Mouse (Mus musculus) MEL (cell line): ENCODE measurements at regions not wholly inside any gene's neighbourhood (a gene's known extent, or its start where the extent isn't known, plus 50 kb on each side); places are given as distances from the start of the nearest gene placed in this dataset.

ENCODE experiments used
- DNase-seq: peaks from one replicate; pipeline ENCODE4 v3.0.0; 2011; ENCODE audit warnings: low read depth, low spot score
- H3K27ac ChIP-seq: 2 replicates; pipeline ENCODE4 v1.5.1; 2012; ENCODE audit warnings: low read depth, mild to moderate bottlenecking, control low read depth, low read length, moderate library complexity; ENCODE audit not compliant: control insufficient read depth
- H3K27me3 ChIP-seq, 2 experiments: fragments of 150-350 bp in 1 of 2; sonication (generic) in 1 of 2; 2 replicates each; pipeline ENCODE4 v1.6.1; 2012; ENCODE audit warnings: low read length in 2 of 2, mild to moderate bottlenecking in 2 of 2, improper control_type of control experiment in 1 of 2, moderate library complexity in 1 of 2; ENCODE audit not compliant: insufficient read depth in 2 of 2, control insufficient read depth in 1 of 2
- H3K36me3 ChIP-seq, 2 experiments: 2 replicates each; pipeline ENCODE4 v1.6.1; 2012 to 2014; ENCODE audit warnings: low read length in 2 of 2, improper control_type of control experiment in 1 of 2, inconsistent platforms in 1 of 2, mild to moderate bottlenecking in 1 of 2; ENCODE audit not compliant: insufficient read depth in 2 of 2, control insufficient read depth in 1 of 2
- H3K4me1 ChIP-seq, 2 experiments: fragments of 150-350 bp in 1 of 2; sonication (generic) in 1 of 2; 2 replicates each; pipeline ENCODE4 v1.6.1; 2012; ENCODE audit warnings: low read length in 2 of 2, improper control_type of control experiment in 1 of 2, mild to moderate bottlenecking in 1 of 2; ENCODE audit not compliant: insufficient read depth in 2 of 2, control insufficient read depth in 1 of 2
- H3K4me3 ChIP-seq, 2 experiments: fragments of 150-350 bp in 1 of 2; sonication (generic) in 1 of 2; 2 replicates each; pipeline ENCODE4 v1.5.1; 2012; ENCODE audit warnings: low read depth in 2 of 2, low read length in 2 of 2, mild to moderate bottlenecking in 2 of 2, moderate library complexity in 2 of 2, control low read depth in 1 of 2, improper control_type of control experiment in 1 of 2; ENCODE audit not compliant: control insufficient read depth in 1 of 2, insufficient read depth in 1 of 2
- H3K79me2 ChIP-seq: 2 replicates; pipeline ENCODE4 v1.6.1; 2012; ENCODE audit warnings: mild to moderate bottlenecking, low read length, moderate library complexity; ENCODE audit not compliant: control insufficient read depth, poor library complexity, insufficient read depth
- H3K9ac ChIP-seq: 2 replicates; pipeline ENCODE4 v1.6.1; 2012; ENCODE audit warnings: low read depth, mild to moderate bottlenecking, control low read depth, low read length, moderate library complexity; ENCODE audit not compliant: control insufficient read depth, poor library complexity, severe bottlenecking
- H3K9me3 ChIP-seq: fragments of 150-350 bp; sonication (generic); replicated peaks from 2 replicates; pipeline ENCODE4 v1.6.1; 2012; ENCODE audit warnings: mild to moderate bottlenecking, low read length, improper control_type of control experiment, moderate library complexity; ENCODE audit not compliant: insufficient read depth
- CHD1 ChIP-seq: IDR thresholded peaks from 2 replicates; pipeline ENCODE4 v1.6.1; 2012; ENCODE audit warnings: low read depth, mild to moderate bottlenecking, inconsistent platforms, low read length, improper control_type of control experiment
- CHD2 ChIP-seq: IDR thresholded peaks from 2 replicates; pipeline ENCODE4 v1.6.1; 2011; ENCODE audit warnings: low read length, improper control_type of control experiment
- ELF1 ChIP-seq: IDR thresholded peaks from 2 replicates; pipeline ENCODE4 v1.6.1; 2014; ENCODE audit warnings: low read depth, mild to moderate bottlenecking, inconsistent platforms, low read length, improper control_type of control experiment, moderate library complexity
- ETS1 ChIP-seq: IDR thresholded peaks from 2 replicates; pipeline ENCODE4 v1.6.1; 2012; ENCODE audit warnings: low read depth, mild to moderate bottlenecking, inconsistent platforms, low read length, improper control_type of control experiment, moderate library complexity
- GABPA ChIP-seq: IDR thresholded peaks from 2 replicates; pipeline ENCODE4 v1.6.1; 2012; ENCODE audit warnings: low read depth, mild to moderate bottlenecking, inconsistent platforms, low read length, improper control_type of control experiment, moderate library complexity
- GATA1 ChIP-seq: IDR thresholded peaks from 2 replicates; pipeline ENCODE4 v1.6.1; 2011; ENCODE audit warnings: low read depth, low read length, improper control_type of control experiment
- HCFC1 ChIP-seq: IDR thresholded peaks from 2 replicates; pipeline ENCODE4 v1.6.1; 2012; ENCODE audit warnings: low read depth, mild to moderate bottlenecking, inconsistent platforms, low read length, improper control_type of control experiment, moderate library complexity
- KAT2A ChIP-seq: conservative IDR thresholded peaks from 2 replicates; pipeline ENCODE4 v1.6.1; 2012; ENCODE audit warnings: low read depth, low read length, improper control_type of control experiment, inconsistent platforms
- MAFK ChIP-seq: IDR thresholded peaks from 2 replicates; pipeline ENCODE4 v1.6.1; 2011; ENCODE audit warnings: low read depth, mild to moderate bottlenecking, low read length, improper control_type of control experiment, borderline replicate concordance
- MAZ ChIP-seq: IDR thresholded peaks from 2 replicates; pipeline ENCODE4 v1.6.1; 2012; ENCODE audit warnings: low read depth, mild to moderate bottlenecking, inconsistent platforms, low read length, improper control_type of control experiment
- MEF2A ChIP-seq: IDR thresholded peaks from 2 replicates; pipeline ENCODE4 v1.6.1; 2014; ENCODE audit warnings: low read depth, mild to moderate bottlenecking, inconsistent platforms, low read length, improper control_type of control experiment; ENCODE audit not compliant: poor library complexity, insufficient replicate concordance, severe bottlenecking; ENCODE audit errors: extremely low read depth
- MXI1 ChIP-seq: IDR thresholded peaks from 2 replicates; pipeline ENCODE4 v1.6.1; 2011; ENCODE audit warnings: mild to moderate bottlenecking, low read depth, low read length, improper control_type of control experiment
- MYB ChIP-seq: IDR thresholded peaks from 2 replicates; pipeline ENCODE4 v1.6.1; 2011; ENCODE audit warnings: mild to moderate bottlenecking, low read depth, low read length, improper control_type of control experiment
- MYC ChIP-seq: IDR thresholded peaks from 2 replicates; pipeline ENCODE4 v1.6.1; 2011; ENCODE audit warnings: low read depth, mild to moderate bottlenecking, low read length, improper control_type of control experiment, moderate library complexity
- NRF1 ChIP-seq: IDR thresholded peaks from 2 replicates; pipeline ENCODE4 v1.6.1; 2014; ENCODE audit warnings: low read depth, mild to moderate bottlenecking, inconsistent platforms, low read length, improper control_type of control experiment, moderate library complexity; ENCODE audit not compliant: poor library complexity, insufficient read depth, severe bottlenecking
- POLR2A ChIP-seq, 2 experiments: IDR thresholded peaks; 2 replicates each; pipeline ENCODE4 v1.6.1; 2011 to 2012; ENCODE audit warnings: low read length in 2 of 2, mild to moderate bottlenecking in 2 of 2, control low read depth in 1 of 2, improper control_type of control experiment in 1 of 2, low read depth in 1 of 2, moderate library complexity in 1 of 2; ENCODE audit not compliant: control insufficient read depth in 1 of 2, insufficient read depth in 1 of 2, poor library complexity in 1 of 2
- POLR2AphosphoS2 ChIP-seq: IDR thresholded peaks from 2 replicates; pipeline ENCODE4 v1.6.1; 2011; ENCODE audit warnings: low read length, improper control_type of control experiment
- RAD21 ChIP-seq: IDR thresholded peaks from 2 replicates; pipeline ENCODE4 v1.6.1; 2011; ENCODE audit warnings: mild to moderate bottlenecking, low read depth, low read length, improper control_type of control experiment
- RCOR1 ChIP-seq: IDR thresholded peaks from 2 replicates; pipeline ENCODE4 v1.6.1; 2012; ENCODE audit warnings: low read depth, mild to moderate bottlenecking, inconsistent platforms, low read length, improper control_type of control experiment
- SIN3A ChIP-seq: IDR thresholded peaks from 2 replicates; pipeline ENCODE4 v1.6.1; 2012; ENCODE audit warnings: low read length, improper control_type of control experiment, inconsistent platforms
- SMC3 ChIP-seq: IDR thresholded peaks from 2 replicates; pipeline ENCODE4 v1.6.1; 2011; ENCODE audit warnings: low read depth, low read length, improper control_type of control experiment
- TBP ChIP-seq: IDR thresholded peaks from 2 replicates; pipeline ENCODE4 v1.8.0; 2011; ENCODE audit warnings: low read depth, low read length, improper control_type of control experiment
- TCF12 ChIP-seq: IDR thresholded peaks from 2 replicates; pipeline ENCODE4 v1.6.1; 2014; ENCODE audit warnings: low read depth, mild to moderate bottlenecking, inconsistent platforms, low read length, improper control_type of control experiment, moderate library complexity
- USF1 ChIP-seq: IDR thresholded peaks from 2 replicates; pipeline ENCODE4 v1.6.1; 2014; ENCODE audit warnings: low read depth, mild to moderate bottlenecking, inconsistent platforms, low read length, improper control_type of control experiment, moderate library complexity
- ZKSCAN1 ChIP-seq: IDR thresholded peaks from 2 replicates; pipeline ENCODE4 v1.6.1; 2012; ENCODE audit warnings: low read depth, mild to moderate bottlenecking, inconsistent platforms, low read length, improper control_type of control experiment, moderate library complexity
- ZMIZ1 ChIP-seq: IDR thresholded peaks from 2 replicates; pipeline ENCODE4 v1.6.1; 2012; ENCODE audit warnings: low read depth, mild to moderate bottlenecking, inconsistent platforms, low read length, improper control_type of control experiment, moderate library complexity

DNA sequence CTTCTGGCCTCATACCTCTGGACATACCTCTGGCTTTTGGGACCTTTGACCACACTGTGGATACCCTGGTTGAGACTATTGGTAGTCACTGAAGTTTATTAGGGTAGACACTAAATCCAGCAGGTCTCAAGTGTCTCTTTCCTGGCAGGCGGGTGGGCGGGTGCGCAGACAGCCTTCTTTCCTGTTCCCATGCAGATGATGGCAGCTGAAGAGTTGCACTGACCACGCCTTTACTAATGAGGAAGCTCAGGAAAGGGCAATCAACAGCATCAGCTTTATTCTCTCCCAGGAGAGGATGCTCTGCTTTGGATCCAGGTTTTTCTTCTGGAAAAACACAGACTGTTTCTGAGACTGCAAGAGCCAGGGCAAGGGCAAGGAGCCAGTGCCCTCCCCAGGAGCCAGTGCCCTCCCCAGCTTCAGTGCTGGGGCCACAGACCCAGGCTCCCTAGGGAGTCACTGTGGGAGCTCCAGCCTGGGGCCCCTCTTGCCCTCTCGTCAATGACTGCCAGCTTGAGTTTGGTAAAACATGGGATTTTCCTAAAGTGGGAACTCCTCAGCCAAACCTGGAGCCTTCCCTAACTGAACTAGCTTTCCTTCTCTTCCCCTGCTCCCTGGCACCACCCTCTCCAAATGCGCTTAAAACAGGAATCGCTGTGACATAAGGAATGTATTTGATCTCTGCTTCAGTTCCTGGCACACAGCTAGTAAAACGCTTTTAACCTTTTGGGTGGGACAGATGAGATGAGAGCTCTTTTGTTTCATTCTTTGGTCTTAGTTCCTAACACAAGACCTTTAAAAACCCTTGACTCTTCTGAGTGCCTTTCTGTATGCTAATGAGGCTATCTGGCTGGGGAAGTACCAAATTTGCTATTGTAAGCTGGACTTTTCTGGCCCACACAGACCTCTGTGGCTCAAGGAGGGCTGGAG is 319.6 kb downstream of the 1810013L24Rik start:
- no peak overlapping the region for H3K27ac ChIP-seq
- no peak overlapping the region for H3K9ac ChIP-seq
- DNase-seq, result no peak

DNA sequence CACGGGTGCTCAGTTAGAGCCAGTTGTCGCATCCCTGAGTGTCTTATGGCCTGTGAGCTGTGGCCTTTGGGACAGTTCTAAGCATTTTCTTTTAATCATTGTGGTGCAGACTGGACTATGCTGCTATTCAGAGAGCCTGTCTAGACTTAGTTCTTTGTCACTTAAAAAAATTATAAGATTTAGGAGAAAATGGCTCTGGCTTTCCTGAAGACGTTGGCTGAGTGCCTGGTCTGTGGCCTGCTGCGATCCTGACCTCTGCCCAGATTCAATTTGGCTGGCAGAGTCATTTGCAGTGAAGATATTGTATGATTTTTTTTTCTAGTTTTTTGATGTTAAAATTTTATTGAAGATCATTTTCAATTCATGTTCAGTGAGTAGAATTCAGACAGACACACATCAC is 322.0 kb downstream of the 1810013L24Rik start:
- Histone ChIP-seq H3K27ac (no peak overlapping the region), H3K36me3 (no peaks in the 10 kb centered on the region), H3K27me3 (no peaks in the 10 kb centered on the region), H3K9ac (no peak overlapping the region), H3K9me3 (no peaks in the 10 kb centered on the region), H3K4me1 (no peaks in the 10 kb centered on the region), H3K4me3 (no peak overlapping the region), H3K79me2 (no peaks in the 10 kb centered on the region)
- DNase-seq, result no peak
- no peak for TF ChIP-seq GABPA
- no peak for TF ChIP-seq POLR2A (IDR thresholded peaks at IDR 0.05; ENCODE audit: control insufficient read depth in 1 of 2, insufficient read depth in 1 of 2, low read depth in 1 of 2, low read length in 2 of 2, poor library complexity in 1 of 2)
- TF ChIP-seq MYC, result no peak
- TF ChIP-seq MYB, result no peak
- no peak for TF ChIP-seq USF1
- TF ChIP-seq SIN3A, result no peak
- TF ChIP-seq ELF1, result no peak
- TF ChIP-seq ZMIZ1, result no peak
- no peak for TF ChIP-seq GATA1
- TF ChIP-seq CHD2, result no peak
- no peak for TF ChIP-seq ZKSCAN1
- TF ChIP-seq POLR2AphosphoS2, result no peak
- no peak for TF ChIP-seq TBP
- TF ChIP-seq SMC3, result no peak
- no peak for TF ChIP-seq MXI1

More for the DNA sequence above, 319.6 kb downstream of the 1810013L24Rik start:
- Histone ChIP-seq H3K4me3 (no peak overlapping the region), H3K4me1 (no peaks in the 10 kb centered on the region), H3K27me3 (no peaks in the 10 kb centered on the region), H3K36me3 (no peaks in the 10 kb centered on the region), H3K79me2 (no peaks in the 10 kb centered on the region), H3K9me3 (no peaks in the 10 kb centered on the region)
- no peak for TF ChIP-seq TBP
- TF ChIP-seq CHD2, result no peak
- no peak for TF ChIP-seq CHD1
- no peak for TF ChIP-seq RAD21
- no peak for TF ChIP-seq RCOR1
- TF ChIP-seq MAZ, result no peak
- TF ChIP-seq MAFK, result no peak
- no peak for TF ChIP-seq GATA1
- TF ChIP-seq MYB, result no peak
- TF ChIP-seq MEF2A, result no peak
- no peak for TF ChIP-seq ELF1
- no peak for TF ChIP-seq NRF1
- TF ChIP-seq TCF12, result no peak
- TF ChIP-seq MYC, result no peak
- no peak for TF ChIP-seq USF1
- TF ChIP-seq ETS1, result no peak
- no peak for TF ChIP-seq HCFC1
- no peak for TF ChIP-seq MXI1
- no peak for TF ChIP-seq KAT2A
